Mouse (Mus musculus) adrenal gland, adult 18-20 months (tissue): ENCODE data around the gene Gm4952. TPM values are rescaled to one million over a fixed set of nuclear protein-coding genes. Genes with fewer than 3 reads are reported as not detected.
"Not testable (repeated sequence)": the region's sequence is repeated elsewhere in the genome, so short reads cannot be mapped to it uniquely, and the experiment has no call there.

Experiments used
- DNase-seq, 2 experiments: peaks; one replicate each; pipeline ENCODE4 v3.0.0; 2021 to 2022; ENCODE audit warnings: low spot score in 2 of 2
- total RNA-seq, 2 experiments: library from RNA; stranded (reverse); gene quantifications; 1 replicate in 1 of 2; 2 replicates in 1 of 2; pipeline ENCODE4 v1.2.3; 2021

The Gm4952 gene
- total RNA-seq, 2 experiments from 2014 or later, result not detected

GRCm38 (mm10) chr19:12598674-12599073, 1.1 kb upstream of the Gm4952 start:
- DNase-seq, result no peak

GRCm38 (mm10) chr19:12600684-12601480, 1.1 kb downstream of the Gm4952 start:
- no peak for DNase-seq

GRCm38 (mm10) chr19:12608336-12608735, 8.6 kb downstream of the Gm4952 start:
- DNase-seq, result no peak

- DNase-seq, result no peak
Measured at GRCm38 (mm10) chr19:12613646-12614045, 13.9 kb downstream of the Gm4952 start.

GRCm38 (mm10) chr19:12633176-12633575, 33.4 kb downstream of the Gm4952 start, which contains the start of gene Glyat:
Gene Glyat, plus strand, starts transcription at chr19:12633308.
- no peak for DNase-seq

- no peak for DNase-seq
Measured at GRCm38 (mm10) chr19:12634259-12634658, 34.5 kb downstream of the Gm4952 start.

GRCm38 (mm10) chr19:12634963-12635362, 35.2 kb downstream of the Gm4952 start:
- DNase-seq, result no peak

GRCm38 (mm10) chr19:12636863-12637262, 37.1 kb downstream of the Gm4952 start:
- DNase-seq, result no peak

- DNase-seq, result no peak
Measured at GRCm38 (mm10) chr19:12638049-12638448, 38.3 kb downstream of the Gm4952 start.

GRCm38 (mm10) chr19:12649511-12649910, 49.7 kb downstream of the Gm4952 start:
- DNase-seq, result no peak

- DNase-seq, result no peak
Measured at GRCm38 (mm10) chr19:12666156-12666555, 66.4 kb downstream of the Gm4952 start.

- not testable (repeated sequence) for DNase-seq
Measured at GRCm38 (mm10) chr19:12668601-12669000, 68.8 kb downstream of the Gm4952 start.

- DNase-seq, result no peak
Measured at GRCm38 (mm10) chr19:12670139-12670538, 70.4 kb downstream of the Gm4952 start, which contains the start of gene Olfr1442. Gene Olfr1442, plus strand, starts transcription at chr19:12670439.

- DNase-seq, result no peak
Measured at GRCm38 (mm10) chr19:12671051-12671450, 71.3 kb downstream of the Gm4952 start.

GRCm38 (mm10) chr19:12677812-12678211, 78.0 kb downstream of the Gm4952 start, which contains the start of gene Olfr1443:
Gene Olfr1443, plus strand, starts transcription at chr19:12678112.
- DNase-seq, result no peak

Other genes with a start within 250 kb of the Gm4952 start
- not detected for gene Olfr1440, start 212.7 kb upstream of the Gm4952 start, total RNA-seq
- gene Olfr1441, start 182.5 kb upstream of the Gm4952 start, total RNA-seq, result not detected
- not detected for gene Pfpl, start 172.1 kb upstream of the Gm4952 start, total RNA-seq
- gene Mpeg1, start 139.2 kb upstream of the Gm4952 start, total RNA-seq, result 10 to 100 TPM; 31.6 to 57.3 TPM
- gene Dtx4, start 98.5 kb upstream of the Gm4952 start, total RNA-seq, result 10 to 100 TPM; 14.7 to 30.5 TPM
- gene Fam111a, start 54.2 kb upstream of the Gm4952 start, total RNA-seq, result 1 to 10 TPM; 3.2 to 4.8 TPM
- gene Glyat, start 33.3 kb downstream of the Gm4952 start, total RNA-seq, result under 1 TPM in 1 of 2 experiments, not detected in 1; 0.17 TPM
- not detected for gene Olfr1442, start 70.5 kb downstream of the Gm4952 start, total RNA-seq
- gene Olfr1443, start 78.1 kb downstream of the Gm4952 start, total RNA-seq, result not detected
- gene Keg1, start 95.8 kb downstream of the Gm4952 start, total RNA-seq, result under 1 TPM in 1 of 2 experiments, not detected in 1; 0.60 TPM
- gene Cntf, start 165.7 kb downstream of the Gm4952 start, total RNA-seq, result 1 to 10 TPM; 2.2 to 2.5 TPM
- 10 to 100 TPM; 79.5 to 80.1 TPM for gene Zfp91, start 196.2 kb downstream of the Gm4952 start, total RNA-seq
- 1 to 10 TPM; 2.1 to 4.1 TPM for gene Lpxn, start 196.2 kb downstream of the Gm4952 start, total RNA-seq
- gene Gm5244, start 246.7 kb downstream of the Gm4952 start, total RNA-seq, result not detected